ENCODE assay signal across 8 mouse cellular contexts in the genomic region with DNA sequence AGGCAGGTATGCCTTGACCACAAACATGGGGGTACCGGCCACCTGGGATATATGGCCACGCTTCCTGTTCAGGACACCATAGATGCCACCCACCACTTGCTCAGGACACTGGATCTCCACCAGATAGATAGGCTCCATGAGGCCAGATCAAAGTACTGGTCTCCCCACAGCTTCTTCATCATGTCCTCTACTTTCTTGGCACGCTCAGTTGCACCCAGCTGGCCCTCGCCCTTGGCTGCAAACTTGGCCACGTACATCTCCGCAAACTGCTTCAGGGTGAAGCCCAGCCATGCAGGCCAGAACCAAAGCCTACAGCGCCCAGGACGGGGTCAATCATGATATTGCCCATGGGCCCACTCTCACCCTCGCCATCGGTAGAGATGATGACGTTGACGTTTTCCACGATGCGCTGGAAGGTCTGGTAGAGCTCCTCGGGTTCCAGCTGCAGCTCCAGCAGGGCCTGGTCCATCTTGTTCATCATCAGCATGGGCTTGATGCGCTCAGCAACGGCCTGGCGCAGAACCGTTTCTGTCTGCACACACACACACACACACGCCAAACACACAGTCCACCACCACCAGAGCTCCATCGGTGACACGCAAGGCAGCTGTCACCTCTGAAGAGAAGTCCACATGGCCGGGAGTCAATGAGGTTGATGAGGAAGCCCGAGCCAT. TPM values are rescaled to one million over a fixed set of nuclear protein-coding genes. Genes with fewer than 3 reads are reported as not detected.
A peak's percentile ranks its signal among the peaks of the same experiment; 100 is the strongest.
DNase-seq lines count a peak whose midpoint lies in the region; ATAC-seq and TF ChIP-seq lines count a peak whose summit lies in the region.
"Not testable (repeated sequence)": the region's sequence is repeated elsewhere in the genome, so short reads cannot be mapped to it uniquely, and the experiment has no call there.

No protein-coding gene starts in this region.

- H3K4me2 ChIP-seq in kidney, postnatal 0 days (ENCODE audit: low read length); liver, embryonic 11.5 days; midbrain, embryonic 12.5 days (replicated peaks): not testable (repeated sequence)

- H3K27ac ChIP-seq in gastrocnemius, adult 2 months; kidney, postnatal 0 days; liver, embryonic 11.5 days (ENCODE audit: low read depth, low read length); midbrain, embryonic 12.5 days (replicated peaks): not testable (repeated sequence)

- TF ChIP-seq CTCF in gastrocnemius, adult 2 months (IDR thresholded peaks at IDR 0.05); kidney, postnatal 0 days (IDR thresholded peaks at IDR 0.05; ENCODE audit: low read depth): not testable (repeated sequence)

- H3K36me3 ChIP-seq in kidney, postnatal 0 days (ENCODE audit: insufficient read depth, low read length); liver, embryonic 11.5 days (ENCODE audit: control insufficient read depth, insufficient read depth, low read length): not testable (repeated sequence)
- H3K36me3 ChIP-seq in midbrain, embryonic 12.5 days: peaks cover 12% of the 10 kb centered on the region

- 97% methylated on average over 20 of the region's 24 CpGs for WGBS in kidney, postnatal 0 days
- 95% methylated on average over 23 of the region's 24 CpGs for WGBS in liver, embryonic 11.5 days
- 96% methylated on average over 24 of the region's 24 CpGs for WGBS in midbrain, embryonic 12.5 days

- intact Hi-C loops in gastrocnemius, adult 2 months (cut with DNase I): not testable (repeated sequence)

- H3K4me1 ChIP-seq in kidney, postnatal 0 days (replicated peaks; ENCODE audit: insufficient read depth, low read length); liver, embryonic 11.5 days (replicated peaks; ENCODE audit: control insufficient read depth, insufficient read depth, low read length); midbrain, embryonic 12.5 days: not testable (repeated sequence)

- H3K4me3 ChIP-seq in gastrocnemius, adult 2 months; kidney, postnatal 0 days (replicated peaks; ENCODE audit: low read depth, low read length); liver, embryonic 11.5 days (ENCODE audit: low read depth, low read length); midbrain, embryonic 12.5 days: not testable (repeated sequence)

- H3K9ac ChIP-seq in kidney, postnatal 0 days (ENCODE audit: low read depth, low read length); liver, embryonic 11.5 days (ENCODE audit: low read depth, low read length); midbrain, embryonic 12.5 days (replicated peaks): not testable (repeated sequence)

- H3K27me3 ChIP-seq in kidney, postnatal 0 days (ENCODE audit: insufficient read depth, low read length); liver, embryonic 11.5 days (replicated peaks; ENCODE audit: control insufficient read depth, insufficient read depth, low read length); midbrain, embryonic 12.5 days: not testable (repeated sequence)

- peak; percentile 41 for DNase-seq in cerebellum, adult 9-11 months
- peak; percentile 57 for DNase-seq in gastrocnemius, adult 2 months
- peak; percentile 49 for DNase-seq in heart, postnatal 4 days
- not testable (repeated sequence) for DNase-seq in kidney, postnatal 0 days (ENCODE audit: low spot score); liver, embryonic 11.5 days (ENCODE audit: low spot score)
- peak; percentile 60 to 90 for DNase-seq in spleen, postnatal 4 days (ENCODE audit: low spot score in 2 of 2)
- peak; percentile 58 for DNase-seq in urinary bladder, postnatal 25 days (ENCODE audit: low spot score)

- peak; percentile 6; the same call in 1 of the 2 replicates for ATAC-seq in kidney, postnatal 0 days (replicated peaks; ENCODE audit: low FRiP score, low read depth)
- 0 out of 2 replicates have a peak, but pooled peaks have one; percentile 5 for ATAC-seq in liver, embryonic 11.5 days (replicated peaks; ENCODE audit: low FRiP score)
- ATAC-seq in midbrain, embryonic 12.5 days (ENCODE audit: low FRiP score, low read depth): 0 out of 2 replicates have a peak, but pooled peaks have one; percentile 1

- not testable (repeated sequence) for H3K9me3 ChIP-seq in kidney, postnatal 0 days (replicated peaks; ENCODE audit: low read length); liver, embryonic 11.5 days (ENCODE audit: control insufficient read depth, low read length)
- H3K9me3 ChIP-seq in midbrain, embryonic 12.5 days: peaks cover 14% of the 10 kb centered on the region

RNA-seq across cellular contexts. Expression of a gene that starts 43.1 kb away (rescaled TPM):
- 10 to 100 TPM; 15.3 to 15.6 TPM for total RNA-seq in gastrocnemius, adult 2 months (2021)
- 10 to 100 TPM; 25.2 TPM for total RNA-seq in heart, postnatal 4 days (2021)
- 7.4 and 8.4 TPM in 2 replicates for polyA plus RNA-seq in kidney, postnatal 0 days (2015; fragmentation: Nextera tagmentation; extraction: Ambion mirVana)
- polyA plus RNA-seq in liver, embryonic 11.5 days (2014; fragmentation: Nextera tagmentation; extraction: Ambion mirVana): 8.6 and 10.9 TPM in 2 replicates
- polyA plus RNA-seq in midbrain, embryonic 12.5 days (2016; fragmentation: Nextera tagmentation; extraction: Ambion mirVana): 16.3 and 19.9 TPM in 2 replicates

RNA-seq across cellular contexts. Expression of a gene that starts 52.1 kb away (rescaled TPM):
- total RNA-seq in gastrocnemius, adult 2 months (2021): 10 to 100 TPM; 29.9 to 34.5 TPM
- 10 to 100 TPM; 62.0 to 64.2 TPM for total RNA-seq in heart, postnatal 4 days (2021)
- polyA plus RNA-seq in kidney, postnatal 0 days (2015; fragmentation: Nextera tagmentation; extraction: Ambion mirVana): 26.2 and 29.2 TPM in 2 replicates
- polyA plus RNA-seq in liver, embryonic 11.5 days (2014; fragmentation: Nextera tagmentation; extraction: Ambion mirVana): 58.3 and 61.3 TPM in 2 replicates
- polyA plus RNA-seq in midbrain, embryonic 12.5 days (2016; fragmentation: Nextera tagmentation; extraction: Ambion mirVana): 59.6 and 60.9 TPM in 2 replicates
